Mouse (Mus musculus): ENCODE measurements around the gene Paqr7.

GRCm38 (mm10) chr4:134505966-134506594 lies 9.6 kb downstream of the Paqr7 start:
- TF ChIP-seq UBTF (IDR thresholded peaks at IDR 0.05; ENCODE audit: low read depth, low read length) = no peak
- no peak for TF ChIP-seq CTCF (conservative IDR thresholded peaks at IDR 0.05 in 1 of 2, IDR thresholded peaks at IDR 0.05 in 1 of 2; ENCODE audit: low read depth in 2 of 2, low read length in 2 of 2)
- TF ChIP-seq POLR2A (IDR thresholded peaks at IDR 0.05; ENCODE audit: low read depth, low read length) = no peak
